Mouse (Mus musculus) lung, postnatal 4 days (tissue): ENCODE data around the gene Zc3h10.
"Not testable (repeated sequence)": the region's sequence is repeated elsewhere in the genome, so short reads cannot be mapped to it uniquely, and the experiment has no call there.

Experiments used
- DNase-seq, 2 experiments: peaks; one replicate each; pipeline ENCODE4 v3.0.0; 2021

Gene Zc3h10

DNA sequence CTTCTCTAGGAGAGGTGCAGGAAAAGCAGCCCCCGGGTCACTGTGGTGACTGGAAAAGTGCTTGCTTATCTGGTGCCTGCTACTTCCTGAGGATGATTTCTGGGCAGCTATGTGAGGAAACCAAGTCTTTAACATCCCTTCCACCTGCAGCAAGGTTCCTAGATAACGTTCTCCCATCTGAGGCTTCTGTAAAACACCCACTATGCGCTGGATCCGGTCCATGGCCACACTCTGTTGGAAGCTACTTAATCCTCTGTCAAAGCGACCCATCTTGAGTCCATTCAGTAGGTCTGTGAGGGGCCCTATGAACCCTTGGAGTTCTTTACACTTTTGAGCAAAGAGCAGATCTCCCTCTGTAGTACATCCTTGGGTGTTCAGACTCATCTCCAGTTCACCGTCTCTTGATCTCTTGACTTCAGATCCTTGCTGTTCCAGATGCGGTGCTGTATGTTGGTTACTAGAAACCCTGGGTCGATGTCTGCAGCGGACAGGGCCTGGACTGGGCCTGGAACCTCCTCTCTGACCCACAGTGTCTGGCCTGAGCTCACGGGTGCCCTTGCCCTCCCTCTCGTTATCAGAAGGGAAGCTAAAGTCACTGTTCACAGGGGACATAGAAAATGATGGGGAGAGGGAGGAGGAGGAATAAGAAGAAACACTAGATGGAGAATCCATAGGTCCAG lies 2.7 kb upstream of the Zc3h10 start:
- not testable (repeated sequence) for DNase-seq

DNA sequence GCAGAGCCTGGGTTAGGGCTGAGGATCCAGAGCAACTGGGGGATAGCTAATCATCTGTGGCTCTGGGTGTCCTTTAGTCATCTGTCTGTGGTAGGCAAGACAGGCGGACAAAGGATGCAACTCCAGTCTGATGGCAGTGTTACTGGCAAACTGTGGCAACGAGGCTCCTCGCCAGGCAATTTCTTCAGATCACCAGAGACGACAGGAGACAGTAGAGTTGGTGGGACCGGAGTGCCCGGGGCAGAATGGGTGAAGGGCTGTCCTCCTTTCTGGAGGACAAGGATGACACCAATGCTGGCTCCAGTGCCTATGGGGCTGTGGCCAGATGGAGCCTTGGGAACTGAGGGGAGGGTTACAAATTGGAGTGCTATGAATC lies 2.1 kb upstream of the Zc3h10 start:
- DNase-seq: peak in 1 of 2 experiments; percentile 35

DNA sequence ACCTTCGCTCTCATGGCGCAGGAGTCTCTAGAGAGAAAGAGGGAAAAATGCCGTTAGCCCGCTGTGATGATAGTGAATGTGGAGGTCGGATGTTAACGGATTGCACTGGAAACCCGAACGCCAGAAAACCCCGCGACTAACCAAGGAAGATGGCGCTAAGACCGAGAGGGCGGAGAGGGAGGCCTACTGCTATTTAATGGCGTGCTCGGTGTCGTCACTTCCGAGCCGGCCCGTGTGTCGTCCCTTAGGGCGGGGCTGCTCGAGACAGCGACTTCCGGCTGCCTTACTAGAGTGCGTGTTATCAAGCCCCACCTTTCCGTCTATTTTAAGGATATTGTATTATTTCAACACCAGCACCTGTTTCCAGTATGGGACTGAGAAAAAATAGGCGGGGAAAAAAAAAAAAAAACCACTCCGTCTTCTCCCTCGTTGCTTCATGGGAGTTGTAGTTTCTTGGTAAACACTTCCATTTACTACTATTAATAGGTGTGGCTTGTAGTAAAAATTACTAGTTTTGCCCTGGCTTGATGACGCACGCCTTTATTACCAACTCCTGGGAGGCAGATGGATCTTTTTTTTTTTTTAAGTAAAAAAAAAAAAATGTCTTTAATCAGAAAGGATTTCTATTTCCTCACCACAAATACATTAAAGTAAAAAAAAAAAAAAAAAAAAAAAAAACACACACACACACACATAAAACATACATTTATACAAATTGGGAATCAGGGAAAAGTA lies 1.5 kb upstream of the Zc3h10 start, which contains the start of gene Rpl41:
Gene Rpl41, minus strand, starts transcription at position 359 of the 735 bp plus-strand sequence.
- peak; percentile 94 to 97 for DNase-seq

DNA sequence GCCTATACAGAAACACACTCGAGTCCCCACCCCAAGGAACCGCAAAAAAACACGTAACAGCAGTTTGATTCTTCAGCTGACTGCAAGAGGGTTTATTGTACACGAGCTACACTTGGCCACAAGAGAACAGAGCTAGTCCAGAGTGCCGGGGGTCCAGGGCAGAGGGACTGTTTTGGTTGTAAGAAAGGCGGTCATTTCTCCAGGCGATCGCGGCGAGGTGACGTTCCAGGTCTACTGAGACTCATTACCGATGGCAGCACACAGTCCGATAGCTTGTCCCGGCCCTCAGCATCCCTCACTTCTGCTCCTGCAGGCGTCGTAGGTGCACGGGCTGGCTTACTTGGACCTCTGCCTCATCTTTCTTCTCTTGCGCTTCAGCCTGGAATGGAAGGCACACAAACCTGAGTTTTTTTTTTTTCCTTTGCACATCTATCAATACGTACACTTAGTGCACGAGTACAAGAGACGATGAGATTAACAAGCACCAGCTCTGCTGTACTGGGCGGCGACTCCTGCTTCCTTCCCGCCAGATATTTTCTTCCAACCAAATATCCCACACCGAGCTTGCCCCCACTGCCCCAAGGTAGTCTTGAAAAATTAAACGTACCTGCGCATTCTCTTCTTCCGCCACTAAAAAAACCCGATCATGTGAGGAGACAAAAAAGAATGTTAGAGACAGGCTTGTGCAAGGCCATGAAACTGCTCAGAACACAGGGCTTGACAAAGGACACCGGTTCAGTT lies 647 bp upstream of the Zc3h10 start:
- peak; percentile 37 to 51 for DNase-seq

DNA sequence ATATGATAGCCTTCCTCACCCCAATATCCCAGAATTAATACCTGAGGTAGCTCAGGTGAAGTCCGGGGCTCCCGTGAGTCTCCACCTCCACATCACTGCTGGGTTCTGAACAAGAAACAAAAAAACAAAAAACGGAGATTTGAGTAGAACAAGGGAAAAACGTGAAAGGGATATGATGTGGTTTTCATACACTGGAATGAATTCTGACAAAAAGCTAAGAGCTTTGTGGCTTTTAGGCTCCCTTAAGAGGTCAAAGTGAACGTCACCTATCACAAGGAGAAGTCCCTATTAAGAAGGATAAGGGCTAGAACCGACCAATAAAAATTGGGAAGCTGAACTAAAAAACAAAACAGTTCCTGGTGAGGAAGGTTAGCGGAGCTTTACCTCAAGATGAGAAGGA lies 787 bp downstream of the Zc3h10 start:
- no peak for DNase-seq

DNA sequence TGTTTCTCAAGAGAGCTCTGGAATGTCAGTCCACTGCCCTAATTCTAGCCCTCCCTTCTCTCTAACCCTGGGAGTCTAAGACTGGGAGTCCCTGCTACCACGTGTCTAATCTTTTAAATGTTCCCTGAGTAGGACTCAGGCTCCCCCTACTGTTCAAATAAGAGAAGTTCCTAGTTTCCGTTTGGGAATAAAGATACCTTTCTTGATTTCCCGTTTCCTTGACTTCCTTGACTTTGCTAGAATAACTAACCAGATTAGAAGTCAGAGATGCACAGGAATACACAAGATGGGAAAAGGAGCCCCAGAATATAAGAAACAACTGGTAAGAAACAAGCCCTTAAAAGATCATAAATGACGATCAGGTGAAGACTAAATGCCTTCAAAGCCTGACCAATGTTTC lies 1.2 kb downstream of the Zc3h10 start:
- no peak for DNase-seq

DNA sequence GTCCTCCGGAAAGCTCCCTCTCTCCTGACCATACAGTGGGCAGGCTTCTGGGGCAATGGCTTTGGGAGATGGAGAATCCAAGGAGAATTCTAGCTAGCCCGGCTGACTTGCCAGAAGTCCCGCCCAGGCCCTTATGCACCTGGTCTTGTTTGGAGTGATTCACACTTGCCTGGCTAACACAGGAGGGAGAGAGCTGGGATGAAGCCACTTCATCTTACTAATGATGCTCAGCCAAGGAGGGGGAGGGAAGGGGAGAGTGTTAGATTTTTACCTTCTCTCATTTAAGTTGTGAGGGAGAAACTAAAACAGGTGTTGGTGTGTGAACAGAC lies 2.0 kb downstream of the Zc3h10 start:
- no peak for DNase-seq

DNA sequence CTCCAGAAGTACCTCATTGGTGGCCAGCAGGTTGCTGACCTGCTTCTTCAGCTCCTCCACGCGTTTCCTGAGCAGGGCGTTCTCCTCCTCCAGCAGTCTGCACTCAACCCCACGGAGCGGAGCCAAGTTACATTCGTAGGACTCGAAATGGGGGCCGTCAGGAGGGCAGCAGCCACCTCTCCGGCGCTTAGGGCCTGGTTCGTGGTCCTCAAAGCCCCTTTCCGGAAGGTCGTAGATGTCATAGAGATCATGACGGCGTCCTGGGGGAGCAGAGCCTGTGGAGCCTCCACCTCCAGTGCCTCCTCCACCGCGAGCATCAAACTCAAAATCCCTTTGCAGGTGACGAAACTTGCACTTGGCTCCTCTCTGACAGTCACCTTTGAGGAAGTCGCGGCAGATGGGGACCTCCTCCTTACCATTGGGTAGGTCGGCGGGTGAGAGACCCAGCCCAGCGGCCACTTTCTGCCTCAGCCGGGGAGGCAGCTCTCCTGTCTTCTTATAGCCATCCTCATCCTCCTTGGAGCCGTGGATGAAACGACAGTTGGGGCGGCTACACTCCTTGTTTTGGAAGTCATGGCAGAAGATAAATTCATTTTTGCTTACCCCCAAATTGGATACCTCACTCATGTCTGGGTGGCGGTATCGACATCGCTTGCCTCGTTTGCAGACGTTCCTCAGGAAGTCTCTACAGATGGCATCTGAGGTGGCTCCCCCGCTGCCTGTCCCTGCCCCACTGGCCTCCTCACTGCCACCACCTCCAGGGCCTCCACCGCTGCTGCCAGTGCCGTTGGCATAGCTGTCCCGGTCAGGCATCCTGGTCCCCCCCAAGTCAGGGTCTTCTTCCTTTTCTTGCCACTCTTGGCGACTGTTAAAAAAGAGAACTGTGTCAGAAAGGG lies 2.7 kb downstream of the Zc3h10 start:
- DNase-seq: no peak

DNA sequence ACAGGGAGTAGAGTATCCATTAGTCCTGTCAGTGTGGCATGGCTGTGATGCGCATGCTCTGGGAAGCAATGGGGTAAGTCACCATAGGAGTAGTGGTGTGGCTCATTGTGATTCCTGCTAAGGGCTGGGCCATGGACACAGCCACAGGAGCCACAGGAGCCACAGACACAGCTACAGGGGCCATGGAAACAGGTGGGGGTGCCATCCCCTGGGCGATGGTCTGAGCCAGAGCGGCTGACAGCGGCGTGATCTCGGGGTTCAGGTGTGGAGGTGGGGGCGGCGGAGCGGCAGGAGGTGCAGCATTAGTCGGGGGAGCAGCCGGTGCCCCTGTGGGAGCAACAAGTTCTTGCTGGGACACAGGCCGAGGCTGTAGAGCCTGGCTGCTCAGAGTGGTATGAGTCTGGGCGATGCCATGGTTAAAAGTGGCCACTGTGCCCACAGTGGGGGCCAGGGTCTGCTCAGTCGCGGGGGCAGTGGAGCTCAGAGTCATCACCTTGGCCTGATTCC lies 3.4 kb downstream of the Zc3h10 start:
- no peak for DNase-seq

DNA sequence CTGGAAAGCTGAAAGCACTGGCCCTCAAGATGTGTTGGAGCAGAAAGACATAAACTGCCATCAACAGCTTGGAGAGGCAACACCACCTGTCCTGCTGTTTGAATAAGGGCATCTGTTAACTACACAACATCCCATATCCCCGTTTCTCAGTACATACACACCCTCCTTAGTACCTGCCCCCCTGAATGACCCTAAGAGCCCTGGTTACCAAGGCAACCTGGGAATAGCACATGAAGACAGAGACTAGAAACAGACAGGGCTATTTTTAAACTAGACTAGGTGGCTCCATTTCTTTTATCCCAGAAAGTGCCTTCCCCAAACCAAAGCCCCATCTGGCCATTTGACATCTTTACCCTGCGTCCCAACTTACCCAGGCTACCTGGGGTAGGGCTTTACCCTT lies 4.5 kb downstream of the Zc3h10 start:
- no peak for DNase-seq

DNA sequence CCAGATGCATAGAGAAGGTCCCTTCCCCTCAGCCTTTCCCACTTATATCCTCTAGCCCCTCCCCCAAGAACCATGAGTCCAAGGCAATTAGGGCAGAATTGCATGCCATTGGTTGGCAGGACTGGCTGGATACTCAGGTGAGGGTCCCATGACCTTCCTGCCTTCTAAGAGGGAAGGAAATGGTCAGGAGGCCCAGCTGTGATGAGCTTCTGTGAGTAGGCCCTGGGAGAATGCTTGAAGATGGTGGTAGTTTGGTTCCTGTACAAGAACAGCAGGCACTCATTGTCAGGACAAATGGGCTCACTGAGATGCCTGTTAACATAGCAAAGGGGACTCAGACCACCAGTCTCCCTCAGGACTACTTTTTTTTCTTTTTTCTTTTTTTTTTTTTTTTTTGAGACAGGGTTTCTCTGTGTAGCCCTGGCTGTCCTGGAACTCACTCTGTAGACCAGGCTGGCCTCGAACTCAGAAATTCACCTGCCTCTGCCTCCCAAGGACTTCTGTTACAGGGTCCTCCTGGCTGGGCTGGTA lies 9.2 kb downstream of the Zc3h10 start:
- no peak for DNase-seq

DNA sequence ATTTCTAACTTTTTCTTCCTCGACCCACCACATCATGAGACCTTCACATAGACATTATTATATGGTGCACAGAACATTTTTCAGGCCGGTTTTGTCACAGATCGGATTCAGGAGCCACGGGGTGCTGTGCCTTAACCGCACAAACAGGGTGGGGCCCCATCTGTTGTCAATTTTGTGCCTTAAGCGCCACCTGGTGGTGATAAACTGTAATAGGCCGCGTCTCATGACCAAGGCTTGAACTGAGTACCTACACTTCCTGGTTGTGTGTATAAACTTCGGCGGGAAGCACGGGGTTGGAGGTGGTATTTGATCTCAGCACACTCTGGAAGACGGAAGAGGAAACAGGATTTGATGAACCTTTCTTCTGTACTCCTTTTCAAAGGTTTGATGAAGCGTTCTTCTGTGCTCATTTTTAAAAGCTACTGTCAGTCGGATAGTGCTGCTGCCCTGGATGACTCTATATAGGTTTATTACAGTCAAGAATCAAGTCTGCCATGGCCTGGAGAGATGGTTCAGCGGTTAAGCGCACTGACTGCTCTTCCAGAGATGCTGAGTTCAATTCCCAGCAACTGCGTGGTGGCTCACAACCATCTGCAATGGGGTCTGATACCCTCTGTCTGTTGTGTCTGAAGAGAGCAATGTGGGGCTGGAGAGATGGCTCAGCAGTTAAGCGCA lies 11.2 kb downstream of the Zc3h10 start:
- peak; percentile 90 to 94 for DNase-seq

DNA sequence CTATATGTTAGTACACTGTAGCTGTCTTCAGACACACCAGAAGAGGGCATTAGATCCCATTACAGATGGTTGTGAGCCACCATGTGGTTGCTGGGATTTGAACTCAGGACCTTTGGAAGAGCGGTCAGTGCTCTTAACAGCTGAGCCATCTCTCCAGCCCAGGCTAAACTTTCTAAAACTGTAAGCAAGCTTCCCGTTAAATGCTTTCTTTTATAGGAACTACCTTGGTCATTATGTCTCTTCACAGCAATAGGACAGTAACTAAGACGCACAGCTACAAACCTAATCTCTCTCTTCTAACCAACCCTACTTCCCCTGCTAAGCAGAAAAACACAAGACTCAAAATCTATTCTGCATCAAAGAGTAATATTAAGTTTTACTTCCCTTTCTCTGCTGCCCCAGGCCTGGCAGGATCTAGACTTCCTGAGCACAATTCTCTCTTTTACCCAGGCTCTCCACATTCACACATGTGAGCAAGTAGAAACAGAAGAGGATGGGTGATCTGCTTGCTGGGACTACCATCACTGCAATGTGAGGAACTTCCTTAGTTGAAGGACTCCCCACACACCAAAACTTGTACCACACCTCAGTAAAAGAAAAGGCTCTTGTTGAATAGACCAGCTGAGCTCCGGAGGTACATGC lies 11.8 kb downstream of the Zc3h10 start:
- no peak for DNase-seq

DNA sequence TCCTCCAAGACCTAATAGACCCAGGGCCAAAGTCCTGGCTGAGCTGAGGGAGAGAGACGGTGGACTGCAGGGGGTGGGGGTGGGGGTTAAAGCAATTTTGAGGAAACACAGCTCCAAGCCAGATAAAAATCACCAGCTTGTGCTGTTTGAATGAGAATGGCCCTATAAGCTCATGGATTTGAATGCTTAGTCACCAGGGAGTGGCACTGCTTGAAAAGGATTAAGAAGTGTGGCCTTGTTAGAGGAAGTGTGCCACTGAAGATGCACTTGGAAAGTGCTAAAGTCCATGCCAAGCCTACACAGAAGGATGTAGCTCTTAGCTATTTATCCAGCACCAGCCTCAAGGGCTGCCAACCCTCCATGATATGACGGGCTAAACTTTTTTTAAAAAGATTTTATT lies 12.4 kb downstream of the Zc3h10 start:
- no peak for DNase-seq

DNA sequence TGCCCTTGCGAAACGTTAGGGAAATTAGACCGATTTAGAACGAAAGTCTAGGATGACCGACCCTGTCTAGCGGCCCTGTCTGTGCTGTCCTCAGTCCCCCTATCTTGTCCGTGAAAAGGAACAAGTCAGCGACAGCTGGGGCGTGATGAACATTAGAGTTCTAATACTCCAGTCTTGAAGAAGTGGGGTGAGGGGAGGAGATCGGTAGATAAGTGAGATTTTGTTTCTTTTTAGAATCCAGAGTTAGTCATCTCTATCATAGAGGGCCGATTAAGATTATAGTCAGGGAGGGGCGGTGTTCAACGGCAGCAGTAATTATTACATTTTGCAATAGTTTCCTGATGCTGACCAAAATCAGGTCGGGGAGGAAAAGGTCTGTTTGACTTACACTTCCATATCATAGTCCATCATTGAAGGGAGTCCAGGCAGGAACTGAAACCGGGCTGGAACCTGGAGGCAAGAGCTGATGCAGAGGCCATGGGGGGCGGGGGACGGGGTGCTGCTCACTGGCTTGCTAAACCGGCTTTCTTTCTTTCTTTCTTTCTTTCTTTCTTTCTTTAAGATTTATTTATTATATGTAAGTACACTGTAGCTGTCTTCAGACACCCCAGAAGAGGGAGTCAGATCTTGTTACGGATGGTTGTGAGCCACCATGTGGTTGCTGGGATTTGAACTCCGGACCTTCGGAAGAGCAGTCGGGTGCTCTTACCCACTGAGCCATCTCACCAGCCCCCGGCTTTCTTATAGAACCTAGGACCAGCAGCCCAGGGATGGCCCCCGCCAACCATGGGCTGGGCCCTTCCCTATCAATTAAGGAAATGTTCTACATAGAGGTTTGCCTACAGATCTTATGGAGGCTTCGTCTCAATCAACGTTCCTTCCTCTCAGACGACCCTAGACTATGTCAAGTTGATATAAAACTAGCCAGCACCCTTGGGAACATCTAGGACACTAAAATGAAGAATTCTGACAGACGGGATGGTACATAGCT lies 20.9 kb downstream of the Zc3h10 start:
- DNase-seq: no peak

DNA sequence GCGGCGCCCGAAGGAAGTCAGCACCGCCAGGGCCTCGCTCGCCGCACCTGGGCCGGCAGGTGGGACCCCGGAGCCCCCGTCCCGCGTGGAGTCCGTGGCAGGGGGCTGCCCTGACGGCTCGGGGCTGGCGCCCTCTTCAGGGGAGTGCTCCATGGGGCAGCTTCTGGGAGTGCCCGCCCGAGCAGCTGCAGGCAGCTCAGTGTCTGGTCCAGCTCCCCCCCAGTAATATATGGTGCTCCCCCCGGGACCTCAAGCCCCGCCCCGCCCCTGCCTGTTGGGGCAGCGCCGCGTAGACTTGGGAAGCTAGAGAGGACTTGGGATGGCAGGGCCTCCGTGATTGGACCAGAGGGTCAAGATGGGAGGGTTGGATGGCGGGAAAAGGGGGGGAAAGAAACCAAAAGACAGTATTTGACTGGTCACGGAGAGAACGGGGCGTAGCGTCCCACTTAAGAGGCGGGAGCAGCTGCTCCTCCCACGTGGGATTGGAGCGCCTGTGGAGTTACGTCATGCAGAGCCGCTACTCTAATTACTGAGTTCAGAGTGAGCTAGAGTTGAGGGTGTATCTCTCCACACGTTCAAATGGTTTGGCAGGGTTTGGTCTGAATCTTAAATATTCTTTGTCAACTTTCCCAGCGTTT lies 21.8 kb downstream of the Zc3h10 start, which contains the start of gene Esyt1:
Gene Esyt1, minus strand, starts transcription at position 201 of the 638 bp plus-strand sequence.
- peak; percentile 94 to 98 for DNase-seq

DNA sequence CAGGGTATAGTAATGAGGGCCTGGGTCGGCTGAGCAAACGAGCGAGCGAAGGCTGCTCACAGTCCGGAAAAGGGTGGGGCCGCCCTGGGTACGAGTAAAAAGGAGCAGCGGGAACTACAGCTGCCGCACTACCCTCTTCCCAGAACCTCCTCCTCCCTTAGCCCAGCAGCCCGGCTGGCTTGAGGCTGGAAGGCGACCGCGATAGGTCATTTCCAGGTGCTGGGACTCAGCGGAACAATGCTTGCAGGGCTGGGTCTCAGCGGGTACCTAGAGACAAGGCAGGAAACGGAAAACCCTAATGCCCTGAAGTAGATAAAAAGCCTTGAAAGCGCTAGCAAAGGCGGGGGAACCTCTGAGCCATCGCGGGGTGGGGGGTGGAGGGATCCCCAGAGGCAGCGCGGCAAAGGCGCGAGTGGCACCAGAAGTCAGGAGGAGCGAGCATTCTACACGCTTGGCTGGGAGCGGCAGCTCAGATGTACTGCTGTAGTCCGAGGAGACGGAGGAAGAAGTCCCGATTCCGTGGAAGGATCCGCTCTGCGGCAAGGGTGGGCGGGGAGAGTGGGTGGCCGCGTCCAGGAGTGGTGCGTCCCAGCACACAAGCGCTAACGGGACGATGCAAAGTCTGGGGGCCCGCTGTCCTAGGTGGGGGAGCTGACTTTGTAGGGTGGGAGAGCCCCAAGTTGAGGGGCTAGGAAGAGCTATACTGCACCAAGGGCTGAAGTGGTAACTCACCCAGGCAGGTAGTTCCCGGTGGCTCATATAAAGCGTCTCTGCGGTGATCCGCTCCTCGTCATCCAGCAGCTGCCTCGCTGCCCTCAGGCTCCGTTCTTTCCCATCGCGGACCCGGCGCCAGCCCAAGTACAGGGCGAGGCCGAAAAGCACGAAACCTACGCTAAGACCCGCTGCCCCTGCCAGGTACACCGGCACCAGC lies 22.6 kb downstream of the Zc3h10 start:
- peak; percentile 75 to 78 for DNase-seq

DNA sequence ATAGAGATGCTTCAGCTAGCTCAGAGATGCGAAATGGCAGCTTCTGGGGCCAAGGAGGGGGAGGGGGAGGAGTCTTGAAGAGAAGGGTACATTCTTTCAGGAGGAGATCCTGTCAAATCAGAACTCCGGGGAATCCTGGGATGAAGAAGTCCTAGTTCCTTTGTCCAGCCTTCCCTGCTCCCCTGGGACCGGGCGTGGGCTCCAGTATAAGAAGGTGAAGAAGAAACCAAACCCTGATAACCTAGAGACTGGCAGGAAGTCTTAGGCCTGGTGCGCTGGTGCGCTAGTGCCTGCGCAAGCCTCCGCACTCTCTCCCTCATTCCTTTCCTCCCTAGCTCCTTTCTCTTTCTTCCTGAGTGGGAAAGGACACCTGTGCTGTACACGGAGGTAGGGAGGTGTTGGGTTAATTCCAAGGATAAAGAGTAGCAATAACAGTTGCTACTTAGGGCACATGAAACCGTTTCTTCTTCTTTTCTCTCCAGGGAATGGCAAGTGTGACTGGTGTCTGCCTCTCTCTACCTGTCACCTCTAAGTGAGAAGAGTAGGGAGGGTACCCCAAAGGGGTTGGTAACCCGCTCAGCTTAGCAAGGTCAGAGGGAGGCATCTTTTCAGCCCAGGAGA lies 23.4 kb downstream of the Zc3h10 start:
- no peak for DNase-seq
